Mouse (Mus musculus): ENCODE results near the gene Nfia.

The Nfia gene

DNA sequence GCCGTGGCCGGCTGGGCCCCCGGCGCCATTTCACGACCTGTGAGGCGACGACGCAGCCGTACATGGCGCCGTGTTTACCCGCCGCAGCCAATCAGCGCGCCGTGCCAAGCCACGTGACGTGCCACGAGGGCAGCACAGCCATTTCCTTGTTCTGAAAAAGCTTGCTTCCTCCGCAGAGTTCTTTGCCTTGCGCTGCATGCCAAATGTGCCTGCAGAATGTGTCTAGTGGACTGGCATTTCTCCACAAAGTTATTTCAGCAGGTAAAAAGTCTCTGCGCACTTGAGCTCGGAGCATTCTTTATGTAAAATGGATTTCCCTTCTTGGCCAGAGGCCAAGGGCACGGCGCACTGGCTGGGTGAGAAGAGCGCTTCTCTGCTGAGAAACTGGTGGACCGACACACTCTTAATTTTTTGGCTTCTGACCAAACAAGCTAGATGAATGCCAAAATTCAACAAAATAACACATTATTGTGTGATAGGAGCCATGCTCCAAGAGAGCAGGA, 96.5 kb downstream of the Nfia start:
- DNase-seq (ENCODE audit: low read depth), result no peak

DNA sequence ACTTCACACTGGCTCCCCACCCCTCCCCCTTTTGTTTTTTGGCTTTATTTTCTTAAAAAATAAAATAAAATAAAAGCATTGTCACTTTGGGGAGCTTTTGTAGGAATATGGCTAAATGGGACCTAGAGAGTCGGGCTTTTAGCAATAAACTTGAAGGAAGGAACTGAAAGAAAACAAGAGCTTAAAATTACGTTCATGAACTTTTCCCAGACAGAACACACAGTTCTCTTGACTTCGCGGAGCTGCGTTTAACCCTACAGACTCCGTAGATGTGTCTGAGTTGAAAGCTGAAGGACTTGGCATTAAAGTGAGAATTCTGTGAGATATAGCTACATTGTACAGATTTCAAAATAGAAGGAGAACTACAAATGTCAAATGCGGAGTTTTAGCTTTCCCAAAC, 96.9 kb downstream of the Nfia start:
- DNase-seq (ENCODE audit: low read depth), result no peak

DNA sequence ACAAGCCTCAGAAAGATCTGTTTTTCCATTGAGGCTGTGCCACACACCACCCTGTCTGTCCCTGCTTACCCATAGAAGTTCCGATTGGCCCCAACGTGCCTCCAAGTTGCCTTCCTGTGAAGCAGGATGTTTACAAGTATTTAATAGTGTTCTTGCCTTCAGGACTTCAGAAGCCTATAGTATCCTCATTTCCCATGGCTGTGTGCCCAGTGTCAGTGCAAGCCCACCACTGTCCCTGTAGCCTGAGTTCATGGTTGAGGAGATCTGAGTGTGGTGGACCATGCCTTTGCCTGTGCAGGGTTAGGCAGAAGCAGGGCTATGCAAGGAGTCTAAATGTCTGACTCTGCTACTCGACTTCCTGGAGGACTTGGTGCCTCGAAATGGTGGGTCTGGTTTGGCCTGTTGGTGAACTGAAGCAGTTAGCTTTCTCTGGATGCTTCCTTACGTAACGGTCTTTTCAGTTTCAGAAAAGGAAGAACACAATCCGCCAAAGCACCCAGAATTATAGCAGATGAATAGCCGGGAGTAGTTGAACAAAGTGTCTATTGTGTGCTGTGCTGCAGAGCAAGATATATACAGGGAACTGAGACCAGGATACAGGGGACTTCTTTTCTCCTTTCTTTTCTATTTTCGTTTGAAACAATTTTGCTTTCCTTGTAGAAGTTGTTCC, 99.4 kb downstream of the Nfia start:
- no peak for DNase-seq (ENCODE audit: low read depth)

DNA sequence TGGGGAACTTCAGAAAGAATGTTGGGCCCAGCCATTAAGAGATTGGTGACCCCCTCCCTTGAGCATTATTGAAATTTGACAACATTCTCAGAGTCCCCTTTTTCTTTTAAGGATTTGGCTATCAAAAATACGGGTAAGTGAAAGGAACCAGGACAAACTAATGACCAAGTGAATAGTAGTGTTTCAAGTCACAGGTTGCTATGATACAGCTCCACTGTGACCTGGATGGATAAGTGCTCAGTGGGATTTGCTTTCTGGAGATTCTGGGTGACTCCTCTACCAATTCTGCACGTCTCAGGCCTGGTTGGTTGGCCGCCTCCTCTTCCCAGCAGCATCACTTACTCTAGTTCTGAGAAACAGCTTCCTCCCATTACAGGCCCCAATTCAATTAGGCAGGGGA, 102.4 kb downstream of the Nfia start:
- DNase-seq (ENCODE audit: low read depth), result no peak

DNA sequence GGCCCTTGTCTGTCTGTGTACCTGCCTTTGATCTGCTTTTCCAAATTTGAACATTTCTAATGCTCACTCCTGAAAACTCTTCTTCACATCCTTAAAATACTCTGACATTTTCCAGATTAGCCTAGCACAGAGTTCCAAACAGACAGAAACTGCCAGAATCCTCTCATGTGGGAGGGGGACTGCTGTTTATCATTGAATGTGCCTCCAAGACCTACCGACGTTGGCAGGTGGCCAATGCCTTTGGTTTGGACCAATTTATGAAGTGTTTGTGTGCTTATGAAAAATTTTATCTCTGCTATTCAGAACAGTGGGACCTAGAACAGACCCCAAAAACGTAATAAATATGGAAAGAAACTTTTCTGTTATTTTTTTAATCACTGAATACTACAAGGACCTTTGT, 103.4 kb downstream of the Nfia start:
- DNase-seq (ENCODE audit: low read depth), result no peak

DNA sequence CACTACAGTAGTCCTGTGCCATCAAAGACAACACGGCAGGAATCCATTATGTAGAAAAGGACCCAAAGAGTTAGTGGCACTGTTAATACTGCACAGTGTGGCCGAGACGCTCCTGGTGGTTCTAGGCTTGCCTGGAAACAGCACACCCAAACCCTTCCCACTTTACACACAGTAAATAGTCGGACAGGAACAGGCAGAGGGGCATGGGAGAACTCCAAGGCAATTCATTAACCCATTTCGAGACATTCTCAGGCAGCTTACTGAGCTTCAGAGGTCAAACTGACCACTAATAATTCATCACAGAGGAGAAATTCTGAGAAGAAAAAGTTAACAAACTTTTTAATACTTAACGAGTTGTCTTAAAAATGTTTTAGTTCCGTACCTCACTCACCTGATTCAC, 107.2 kb downstream of the Nfia start:
- DNase-seq (ENCODE audit: low read depth), result no peak

DNA sequence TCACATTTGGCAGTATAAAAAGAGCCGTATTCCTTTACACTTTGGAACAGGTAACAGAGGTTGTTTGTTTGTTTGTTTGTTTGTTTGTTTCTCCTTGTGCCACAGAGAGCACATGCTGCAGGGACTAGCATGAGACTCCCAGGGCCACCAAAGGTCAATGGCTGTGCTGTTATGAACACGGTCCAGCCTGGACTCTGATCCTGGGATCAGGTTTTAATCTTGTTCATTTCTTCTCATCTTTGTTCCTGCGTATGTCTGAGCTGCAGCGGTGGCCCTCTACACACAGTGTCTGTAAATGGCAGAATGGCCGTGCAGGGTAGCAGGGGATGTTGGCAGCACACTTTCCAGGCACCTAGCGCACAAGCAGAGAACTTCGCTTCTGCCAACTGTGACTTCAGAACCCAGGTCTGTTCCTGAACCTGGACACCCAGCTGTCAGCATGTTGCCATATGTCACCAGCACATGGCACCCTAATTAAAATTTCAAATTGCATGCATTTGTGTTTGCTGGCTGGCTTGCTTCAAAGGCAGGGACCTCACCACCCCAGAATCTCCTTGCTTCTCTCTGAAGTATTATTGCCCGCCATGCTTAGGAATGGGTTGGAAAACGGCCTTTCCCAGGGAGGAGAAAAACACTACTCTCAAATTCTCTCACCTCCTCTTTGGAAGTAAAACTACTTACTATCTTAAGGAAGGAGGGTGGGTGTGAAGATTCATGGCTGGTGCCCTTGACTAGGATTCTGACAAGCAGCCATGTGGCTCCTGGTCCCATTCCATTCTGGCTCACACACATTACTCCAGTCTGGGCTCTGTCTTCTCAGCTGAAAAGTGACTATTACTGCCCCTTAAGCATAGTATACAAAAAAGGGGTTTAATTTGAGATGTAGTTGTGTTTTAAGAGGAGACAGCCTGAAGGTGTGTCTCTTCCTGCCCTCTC, 107.9 kb downstream of the Nfia start:
- no peak for DNase-seq (ENCODE audit: low read depth)

DNA sequence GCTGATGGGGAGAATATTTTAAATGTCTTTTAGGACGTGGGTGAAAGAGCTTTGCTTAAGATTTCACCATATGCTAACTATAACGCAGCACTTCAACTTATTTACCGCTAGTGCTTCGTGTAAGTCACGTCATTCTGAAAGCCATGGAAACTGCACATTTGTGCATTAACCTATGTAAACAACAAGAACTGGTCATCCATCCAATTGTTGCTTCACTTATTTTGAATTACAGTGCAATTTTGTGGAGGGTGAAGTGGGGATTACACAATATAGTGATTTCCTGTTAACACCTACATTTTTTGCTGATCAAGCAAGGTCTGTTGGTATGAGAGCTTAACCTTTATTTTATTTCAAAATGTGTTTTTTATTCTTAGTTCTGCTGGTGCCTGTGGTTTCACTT, 113.0 kb downstream of the Nfia start:
- no peak for DNase-seq (ENCODE audit: low read depth)

DNA sequence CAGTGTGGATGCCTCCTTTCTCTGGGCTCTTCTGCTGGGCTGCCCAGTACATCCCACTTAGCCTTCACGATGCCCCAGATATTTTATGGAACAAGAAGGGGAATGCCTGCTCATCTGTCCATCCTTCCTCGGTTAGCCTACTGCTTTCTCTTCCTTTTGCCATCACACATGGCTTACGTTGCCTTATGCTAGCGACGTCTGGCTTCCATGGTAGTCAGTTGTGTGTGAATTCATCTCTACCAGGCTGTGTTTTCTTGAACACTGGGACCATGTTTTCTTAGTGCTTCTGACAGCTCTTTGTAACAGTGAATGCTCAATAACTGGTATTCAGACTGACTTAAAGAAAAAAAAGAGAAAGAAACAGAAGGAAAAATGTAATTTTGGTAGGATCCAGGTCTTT, 113.7 kb downstream of the Nfia start:
- DNase-seq (ENCODE audit: low read depth), result no peak

DNA sequence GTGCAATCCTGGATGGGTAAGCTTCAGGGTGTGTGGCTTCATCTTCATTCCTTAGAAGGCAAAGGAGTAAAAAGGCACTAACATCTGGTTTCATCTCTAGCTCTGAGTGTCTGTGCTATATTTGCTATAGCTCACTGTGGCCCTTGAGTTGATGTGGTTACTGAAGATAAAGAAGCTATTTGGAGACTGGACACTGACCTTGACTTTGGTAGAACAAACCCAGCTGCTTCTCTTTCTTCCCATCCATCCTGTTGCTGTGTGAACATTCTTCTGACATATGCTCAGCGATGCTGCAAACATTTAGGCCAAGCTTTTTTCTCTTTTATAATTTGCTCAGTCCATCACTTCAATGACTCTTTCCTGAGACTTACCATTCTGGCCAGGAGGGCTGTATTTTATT, 114.7 kb downstream of the Nfia start:
- no peak for DNase-seq (ENCODE audit: low read depth)

DNA sequence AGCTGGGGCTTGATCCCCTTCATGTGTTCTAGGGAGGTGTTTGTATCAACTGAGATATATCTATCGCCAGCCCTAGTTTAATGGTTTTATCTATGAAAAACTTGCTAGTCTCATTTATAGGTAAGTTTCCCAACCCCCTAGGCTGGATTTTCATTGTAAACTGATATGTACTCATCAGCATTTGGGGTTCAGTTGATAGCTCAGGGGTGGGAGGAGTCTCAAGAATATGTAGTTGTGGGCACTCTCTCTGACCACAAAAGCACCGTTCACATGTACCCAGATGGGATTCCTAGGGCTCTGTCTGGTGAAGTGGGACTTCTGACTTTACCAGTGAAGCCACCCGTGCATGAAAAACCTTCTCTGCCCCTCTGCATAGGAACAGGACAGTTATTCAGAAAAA, 118.5 kb downstream of the Nfia start:
- DNase-seq (ENCODE audit: low read depth), result peak; percentile 48

DNA sequence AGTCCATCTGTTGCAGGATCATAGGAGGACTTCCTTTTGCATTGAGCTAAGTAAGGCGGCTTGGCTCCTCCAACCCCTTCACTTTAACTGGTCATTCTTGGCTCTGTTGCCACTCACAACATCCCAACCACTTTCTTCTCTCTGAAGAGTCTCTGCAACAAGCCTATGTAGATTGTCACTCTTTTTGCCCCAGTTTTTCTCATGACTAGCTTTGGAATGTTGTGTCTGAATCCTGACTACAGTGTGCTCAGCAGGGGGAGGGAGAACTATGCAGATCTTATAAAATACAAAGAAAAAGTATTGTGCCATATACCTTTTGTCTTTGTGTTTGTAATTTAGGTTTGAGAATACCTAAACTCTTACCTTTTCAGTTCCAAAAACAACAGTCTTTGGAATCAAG, 119.1 kb downstream of the Nfia start:
- DNase-seq (ENCODE audit: low read depth), result no peak

DNA sequence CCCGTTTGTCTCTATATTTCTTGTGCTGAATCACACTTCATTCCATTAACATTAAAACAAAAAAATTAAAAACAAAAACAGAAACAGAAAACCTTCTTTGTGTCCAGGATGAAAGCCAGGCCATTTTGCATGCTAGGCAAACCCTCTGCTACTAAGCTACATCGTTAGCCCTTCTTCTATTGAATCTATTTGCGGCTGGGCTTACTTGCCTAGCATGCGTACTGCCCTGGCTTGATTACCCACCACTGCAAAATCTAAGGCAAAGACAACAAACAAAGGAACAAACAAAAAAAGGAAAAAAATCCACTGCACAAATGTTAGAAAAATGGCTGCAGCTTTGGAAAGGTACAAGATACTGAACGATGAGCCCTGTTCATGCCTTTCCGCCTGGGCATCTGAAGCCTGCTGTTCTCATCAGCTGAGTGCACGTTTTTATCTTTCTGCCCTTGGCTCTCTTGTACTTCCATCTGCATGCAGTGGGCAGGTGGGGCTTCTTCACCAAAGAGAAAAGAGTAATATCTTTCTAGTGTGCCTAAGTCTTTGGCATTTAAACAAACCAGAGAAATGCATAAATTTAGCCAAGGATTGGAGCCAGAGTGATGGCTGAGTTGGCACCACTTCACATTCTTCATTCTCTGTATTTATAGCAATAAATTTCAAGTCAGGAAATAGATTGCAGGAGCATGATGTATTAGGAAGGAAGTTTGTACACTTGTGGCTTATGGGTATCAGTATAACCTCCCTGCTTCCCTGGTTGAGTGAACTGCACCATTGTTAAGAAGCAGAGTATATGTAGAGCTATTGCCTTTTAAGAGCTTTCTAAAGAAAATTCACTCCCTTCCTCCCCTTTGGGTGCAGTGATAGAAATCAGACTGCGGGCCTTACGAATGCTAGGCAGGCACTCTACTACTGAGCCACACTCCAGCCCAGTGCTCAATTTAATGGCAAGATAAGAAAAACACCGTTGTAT, 121.7 kb downstream of the Nfia start:
- DNase-seq (ENCODE audit: low read depth), result peak; percentile 23

DNA sequence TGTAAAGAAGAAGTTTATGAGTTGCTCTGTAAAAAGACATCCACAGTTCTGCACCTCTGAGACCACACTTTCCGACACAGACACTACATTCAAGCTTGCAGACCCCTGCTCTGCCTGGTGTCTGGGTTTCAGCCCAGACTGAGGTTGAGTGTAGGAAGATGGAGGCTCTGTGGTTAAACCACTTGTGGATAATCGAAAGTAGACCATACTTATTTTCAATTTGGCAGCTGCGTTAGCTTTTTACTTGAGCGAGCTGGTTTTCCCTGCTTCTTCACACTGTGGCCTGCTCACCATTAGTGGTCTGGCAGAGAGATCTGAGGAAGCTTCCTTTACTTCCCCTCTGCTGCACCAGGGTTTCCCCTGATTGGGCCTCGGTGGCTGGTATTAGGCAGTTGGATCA, 123.4 kb downstream of the Nfia start:
- no peak for DNase-seq (ENCODE audit: low read depth)

DNA sequence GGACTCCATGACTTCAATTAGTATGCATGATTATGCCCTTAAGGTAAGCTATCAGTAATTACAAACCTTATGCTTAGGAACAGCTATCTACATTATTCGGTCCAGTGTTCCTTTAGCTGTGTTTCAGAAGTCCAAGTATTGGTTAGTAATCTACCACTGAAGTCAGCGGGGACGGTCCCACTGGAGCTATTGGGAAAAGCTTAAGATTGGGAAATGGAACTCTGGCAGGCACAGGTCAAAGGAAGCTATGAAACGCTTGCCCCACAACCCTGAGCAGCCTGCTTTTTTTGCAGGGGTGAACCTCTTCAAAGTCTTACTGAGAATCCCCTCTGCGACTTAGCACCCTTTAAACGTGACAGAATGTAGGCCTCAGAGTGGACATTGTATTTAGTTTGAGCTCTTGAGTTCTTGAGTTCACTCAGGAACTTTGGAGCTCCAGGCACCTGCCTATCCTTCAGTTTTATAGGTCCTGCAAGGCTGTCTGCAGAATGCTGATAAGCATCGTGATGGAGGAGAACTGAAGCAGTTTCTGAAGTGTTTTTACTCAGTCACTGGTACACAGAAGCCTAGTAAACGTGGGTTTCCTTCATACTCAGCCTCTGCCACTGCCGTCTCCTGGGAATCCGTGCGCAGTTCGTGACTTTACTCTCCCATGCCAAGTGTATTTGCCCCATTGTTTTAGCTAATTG, 127.9 kb downstream of the Nfia start:
- DNase-seq (ENCODE audit: low read depth), result no peak

DNA sequence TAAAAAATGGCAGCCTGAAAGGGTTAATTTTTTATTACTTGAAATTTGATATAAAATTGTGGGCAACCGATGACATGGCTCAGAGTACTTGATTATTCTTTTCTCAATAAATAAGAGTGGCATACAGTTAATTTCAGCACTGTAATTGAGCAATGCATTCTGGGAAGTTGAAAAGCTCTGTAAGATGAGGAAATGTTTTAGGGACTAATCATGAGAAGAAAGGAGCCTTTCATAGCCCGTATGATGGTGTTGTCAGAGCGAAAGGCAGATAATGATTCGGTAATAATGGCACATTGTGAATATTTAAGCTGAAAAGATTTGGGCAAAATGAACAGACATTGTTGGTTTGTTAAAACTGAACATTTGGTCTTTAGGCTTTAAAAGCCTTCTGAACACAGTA, 133.3 kb downstream of the Nfia start:
- no peak for DNase-seq (ENCODE audit: low read depth)

DNA sequence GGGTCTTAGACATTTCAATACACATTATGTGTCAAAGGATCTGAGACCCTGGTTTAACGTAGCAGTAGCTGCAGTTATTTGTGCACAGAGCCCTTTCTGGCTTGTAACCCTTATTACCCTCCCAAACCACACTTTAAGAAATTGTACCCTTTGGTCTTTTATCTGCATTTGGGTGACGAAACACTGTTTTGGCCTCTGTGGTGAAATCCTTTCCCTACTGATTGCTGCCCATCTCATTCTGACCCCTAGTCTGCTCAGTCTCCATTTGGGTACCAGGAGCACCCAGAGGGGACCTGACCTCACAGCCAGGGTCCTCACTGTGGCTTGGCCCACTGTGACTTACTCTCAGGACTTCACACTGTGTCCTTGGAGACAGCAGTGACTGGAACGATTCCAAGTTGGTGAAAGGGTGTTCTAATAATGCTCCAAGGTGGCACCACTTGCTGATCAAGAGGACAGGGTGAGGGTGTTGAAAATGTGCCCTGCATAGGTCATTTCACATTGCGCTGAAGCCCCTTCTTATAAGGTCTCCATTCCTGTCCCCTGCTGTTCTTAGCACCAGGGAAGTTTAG, 136.1 kb downstream of the Nfia start:
- no peak for DNase-seq (ENCODE audit: low read depth)

DNA sequence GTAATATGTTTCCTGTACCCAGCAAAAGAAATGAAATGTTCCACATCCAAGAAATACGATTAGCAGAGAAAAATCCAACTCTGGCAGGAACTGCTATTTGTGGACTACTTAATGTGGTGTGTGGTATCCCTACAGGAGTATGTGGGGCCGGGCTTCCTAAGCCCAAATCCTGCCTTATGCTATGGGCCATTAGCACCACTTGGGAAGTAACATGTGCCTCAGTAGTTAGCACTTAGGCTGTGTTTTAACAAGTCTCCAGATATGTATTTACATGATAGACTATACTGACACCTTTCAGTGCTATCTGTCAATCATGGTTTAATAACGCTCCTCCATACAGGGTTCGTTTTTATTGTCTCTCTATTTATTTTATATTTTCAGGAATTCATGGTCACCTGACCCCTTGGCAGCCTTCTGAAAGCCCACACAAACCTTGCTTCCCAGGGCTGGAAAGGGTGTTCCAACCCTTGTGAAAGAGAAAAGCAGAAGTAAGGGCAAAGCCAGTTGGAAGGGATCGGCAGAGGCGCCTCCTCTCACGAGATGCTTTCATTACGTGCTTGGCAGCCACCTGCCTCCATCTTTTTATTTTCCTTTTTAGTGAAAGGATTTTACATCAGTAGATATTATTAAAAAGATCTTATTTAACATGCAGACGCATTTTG, 137.7 kb downstream of the Nfia start:
- DNase-seq (ENCODE audit: low read depth), result no peak

DNA sequence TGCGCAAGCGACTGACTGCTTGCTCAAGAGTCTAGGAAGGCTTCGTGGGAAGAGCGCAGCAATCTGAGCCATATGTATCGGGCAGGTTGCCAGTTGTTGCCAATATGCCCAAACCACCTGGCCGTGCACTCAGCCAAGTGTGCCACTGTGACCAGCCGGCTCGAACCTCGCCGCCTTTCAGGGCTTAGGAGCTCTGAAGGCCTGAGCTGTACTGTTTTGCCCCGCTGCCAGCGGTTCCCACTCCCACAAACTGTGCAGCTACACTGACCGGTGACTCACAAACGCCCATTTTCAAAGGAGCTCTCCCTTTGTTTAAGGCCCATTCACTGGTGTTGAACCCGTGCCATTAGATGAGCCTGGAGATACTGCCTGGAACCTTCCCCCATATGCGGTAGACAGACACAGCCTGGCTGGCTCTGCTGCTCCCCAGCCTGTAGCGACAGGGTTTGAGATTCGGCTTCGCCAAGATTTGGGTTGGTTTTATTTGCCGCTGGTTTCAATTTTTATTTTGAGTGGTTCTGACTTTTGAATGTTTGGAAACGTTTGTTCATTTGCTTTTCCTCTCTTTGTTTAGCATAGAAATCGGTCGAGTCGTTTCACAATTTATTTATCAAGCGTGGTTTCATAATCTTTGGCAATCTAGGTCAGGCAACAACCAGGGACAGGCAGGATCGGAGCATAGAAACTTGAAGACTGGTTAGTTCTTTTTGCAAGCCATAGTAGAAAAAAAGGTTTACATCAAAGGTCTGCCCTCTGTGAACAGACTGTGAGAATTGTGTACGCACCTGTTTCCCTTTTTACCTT, 138.4 kb downstream of the Nfia start:
- DNase-seq (ENCODE audit: low read depth), result no peak

DNA sequence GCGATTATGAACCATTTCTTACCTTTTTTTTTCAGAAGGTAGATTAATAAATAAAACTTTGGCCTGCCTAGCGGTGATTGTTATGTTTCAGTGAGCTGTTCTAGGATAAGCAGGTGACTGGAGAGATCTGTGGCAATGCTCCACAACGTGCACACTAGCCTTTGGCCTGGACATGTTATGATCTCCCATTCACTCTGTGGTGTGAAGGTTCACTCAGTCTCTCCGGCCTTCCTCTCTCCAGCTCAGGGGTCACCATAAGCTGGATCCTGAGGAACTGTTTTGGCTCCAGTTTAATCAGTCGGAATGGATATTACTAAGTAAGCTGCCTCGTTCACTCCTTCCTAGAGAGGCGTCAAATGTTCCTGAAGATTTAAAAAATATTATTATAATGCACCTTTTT, 139.2 kb downstream of the Nfia start:
- DNase-seq (ENCODE audit: low read depth), result no peak
